Mouse (Mus musculus) megakaryocyte-erythroid progenitor cell, adult 5-6 weeks (primary cell): ENCODE results near the gene Idh2. TPM values are rescaled to one million over a fixed set of nuclear protein-coding genes. Genes with fewer than 3 reads are reported as not detected.
A peak's percentile ranks its signal among the peaks of the same experiment; 100 is the strongest.
"Not testable (repeated sequence)": the region's sequence is repeated elsewhere in the genome, so short reads cannot be mapped to it uniquely, and the experiment has no call there.

Experiments used
- ATAC-seq: replicated peaks from 2 replicates; pipeline ENCODE4 v1.8.0; 2016; ENCODE audit warnings: mild to moderate bottlenecking, inconsistent platforms; ENCODE audit not compliant: severe bottlenecking, poor library complexity, low FRiP score, low TSS enrichment
- total RNA-seq, 2 experiments: library from RNA; stranded (forward) in 1 of 2; stranded (reverse) in 1 of 2; fragments of 200-1000, 215-1000 nt in 1 of 2; fragments of >200 nt in 1 of 2; fragmentation: Nextera tagmentation in 1 of 2; gene quantifications; 2 replicates each; pipeline ENCODE4 v1.2.3; 2014 to 2017

Idh2 gene
- total RNA-seq (2014; fragmentation: Nextera tagmentation), result 80.7 and 102 TPM in 2 replicates
- 117 and 132 TPM in 2 replicates for total RNA-seq (2017)

- peak; percentile 91 for ATAC-seq
Observed at GRCm38 (mm10) chr7:80115224-80115590, at the start of gene Idh2. Idh2 (minus strand) TSS chr7:80115392.

GRCm38 (mm10) chr7:80160945-80161306 is 45.7 kb upstream of the Idh2 start:
- ATAC-seq, result no peak

- no peak for ATAC-seq
Observed at GRCm38 (mm10) chr7:80160293-80160944, 45.2 kb upstream of the Idh2 start.

- no peak for ATAC-seq
Observed at GRCm38 (mm10) chr7:80158496-80159268, 43.5 kb upstream of the Idh2 start.

GRCm38 (mm10) chr7:80156711-80157227 is 41.6 kb upstream of the Idh2 start:
- ATAC-seq, result peak; percentile 92

- no peak for ATAC-seq
Observed at GRCm38 (mm10) chr7:80154689-80155088, 39.5 kb upstream of the Idh2 start.

- no peak for ATAC-seq
Observed at GRCm38 (mm10) chr7:80152756-80153155, 37.6 kb upstream of the Idh2 start.

- ATAC-seq, result no peak
Observed at GRCm38 (mm10) chr7:80152152-80152551, 37.0 kb upstream of the Idh2 start.

GRCm38 (mm10) chr7:80149356-80149755 is 34.2 kb upstream of the Idh2 start:
- ATAC-seq, result no peak

GRCm38 (mm10) chr7:80146077-80146476 is 30.9 kb upstream of the Idh2 start:
- peak; percentile 71 for ATAC-seq

GRCm38 (mm10) chr7:80144695-80145094 is 29.5 kb upstream of the Idh2 start:
- ATAC-seq, result no peak

- ATAC-seq, result peak; percentile 13; the same call in 1 of the 2 replicates
Observed at GRCm38 (mm10) chr7:80143331-80144273, 28.4 kb upstream of the Idh2 start.

GRCm38 (mm10) chr7:80140815-80141214 is 25.6 kb upstream of the Idh2 start:
- peak; percentile 69 for ATAC-seq

GRCm38 (mm10) chr7:80138375-80138774 is 23.2 kb upstream of the Idh2 start:
- ATAC-seq, result no peak

GRCm38 (mm10) chr7:80135173-80135532 is 20.0 kb upstream of the Idh2 start:
- 0 out of 2 replicates have a peak, but pooled peaks have one; percentile 36 for ATAC-seq

GRCm38 (mm10) chr7:80134454-80135172 is 19.4 kb upstream of the Idh2 start:
- peak; percentile 29; the same call in 1 of the 2 replicates for ATAC-seq

- ATAC-seq, result peak; percentile 76
Observed at GRCm38 (mm10) chr7:80132541-80132940, 17.3 kb upstream of the Idh2 start.

- not testable (repeated sequence) for ATAC-seq
Observed at GRCm38 (mm10) chr7:80131315-80131714, 16.1 kb upstream of the Idh2 start.
